Mouse (Mus musculus): ENCODE results near the gene Dnase2a. TPM values are rescaled to one million over a fixed set of nuclear protein-coding genes. Genes with fewer than 3 reads are reported as not detected.

The Dnase2a gene
- total RNA-seq (2021), result 10 to 100 TPM; 10.4 to 11.5 TPM
- long read RNA-seq, experiment 1, partial matches to known transcripts, result 0 of 9 reads
- long read RNA-seq, experiment 1, other reads (novel, unspliced or antisense), result 4 of 9 reads
- long read RNA-seq, experiment 2, partial matches to known transcripts, result 2 of 6 reads
- long read RNA-seq, experiment 2, other reads (novel, unspliced or antisense), result 3 of 6 reads

DNA sequence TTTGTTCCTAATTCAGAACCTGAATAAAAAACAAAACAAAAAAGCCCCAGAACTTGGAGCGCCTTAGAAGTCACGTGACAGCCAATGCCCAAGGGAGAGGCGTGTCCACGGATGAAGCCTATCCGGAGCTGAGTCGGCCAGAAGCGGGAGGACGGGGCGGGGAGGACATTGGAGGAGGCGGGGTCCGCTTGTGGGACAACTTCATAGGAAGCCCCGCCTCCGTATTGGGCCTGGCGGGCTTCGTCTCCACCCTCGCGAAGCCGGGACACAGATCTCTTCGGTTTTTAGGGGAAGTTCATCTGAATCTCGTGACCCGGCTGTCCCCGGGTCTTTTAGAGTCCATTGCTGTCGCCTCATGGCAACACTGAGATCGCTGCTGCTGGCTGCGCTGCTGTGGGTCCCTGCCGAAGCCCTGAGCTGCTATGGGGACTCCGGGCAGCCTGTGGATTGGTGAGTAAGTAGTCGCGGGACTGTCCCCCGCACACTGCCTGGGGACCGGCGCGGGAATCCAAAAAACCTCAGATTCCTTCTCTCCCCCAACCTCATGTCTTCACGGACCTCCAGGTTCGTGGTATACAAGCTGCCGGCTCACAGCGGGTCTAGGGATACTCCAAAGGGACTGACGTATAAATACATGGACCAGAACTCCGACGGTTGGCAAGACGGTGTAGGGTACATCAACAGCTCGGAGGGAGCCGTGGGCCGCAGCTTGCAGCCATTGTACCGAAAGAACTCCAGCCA, at the start of gene Dnase2a:
Gene Dnase2a, plus strand, starts transcription at position 140 of the 741 bp plus-strand sequence.
- peak; percentile 80 to 89 for DNase-seq (ENCODE audit: low spot score in 2 of 2)

DNA sequence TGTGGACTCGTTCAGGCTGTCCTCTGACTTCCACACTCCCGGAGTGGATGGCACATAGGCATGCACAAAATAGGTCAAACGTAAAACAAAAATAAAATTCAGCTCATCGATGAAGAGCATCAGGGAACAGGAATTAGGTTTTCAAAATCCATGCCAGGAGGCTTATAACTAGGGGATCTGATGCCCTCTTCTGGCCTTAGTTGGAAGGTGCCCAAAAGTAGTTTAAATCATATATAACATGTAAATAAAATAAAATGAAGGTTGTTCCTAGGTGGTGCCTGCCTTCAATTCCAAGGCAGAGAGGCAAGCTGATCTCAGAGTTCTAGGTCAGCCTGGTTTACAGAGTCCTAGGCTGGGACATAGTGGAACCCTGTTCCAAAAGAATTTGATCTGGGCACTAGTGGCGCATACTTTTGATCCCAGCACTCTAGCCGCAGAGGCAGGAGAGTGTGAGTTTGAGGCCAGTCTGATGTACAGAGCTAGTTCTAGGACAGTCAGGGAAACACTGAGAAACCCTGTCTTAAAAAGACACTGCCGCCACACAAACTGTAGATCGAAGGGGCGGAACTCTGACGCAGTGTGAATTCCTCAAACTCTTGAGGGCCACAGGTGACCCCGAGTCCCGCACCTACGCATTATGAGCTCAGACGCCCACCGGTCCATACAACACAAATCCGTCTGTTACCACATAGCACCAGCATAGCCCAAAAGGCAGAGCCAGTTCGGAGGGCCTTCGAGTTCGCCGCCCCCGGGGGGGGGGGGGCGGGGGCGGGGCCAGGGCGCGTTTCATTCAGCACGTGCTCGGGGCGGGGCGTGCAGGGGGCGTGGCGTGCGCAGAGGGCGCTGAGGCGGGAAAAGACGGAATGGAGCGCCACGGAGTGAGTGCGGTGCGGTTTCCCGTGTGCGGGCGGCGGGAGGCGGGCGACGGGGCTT, 36.7 kb upstream of the Dnase2a start, which contains the start of gene Syce2:
Gene Syce2, plus strand, starts transcription at position 736 of the 933 bp plus-strand sequence.
- peak; percentile 61 to 69 for DNase-seq (ENCODE audit: low spot score in 2 of 2)

DNA sequence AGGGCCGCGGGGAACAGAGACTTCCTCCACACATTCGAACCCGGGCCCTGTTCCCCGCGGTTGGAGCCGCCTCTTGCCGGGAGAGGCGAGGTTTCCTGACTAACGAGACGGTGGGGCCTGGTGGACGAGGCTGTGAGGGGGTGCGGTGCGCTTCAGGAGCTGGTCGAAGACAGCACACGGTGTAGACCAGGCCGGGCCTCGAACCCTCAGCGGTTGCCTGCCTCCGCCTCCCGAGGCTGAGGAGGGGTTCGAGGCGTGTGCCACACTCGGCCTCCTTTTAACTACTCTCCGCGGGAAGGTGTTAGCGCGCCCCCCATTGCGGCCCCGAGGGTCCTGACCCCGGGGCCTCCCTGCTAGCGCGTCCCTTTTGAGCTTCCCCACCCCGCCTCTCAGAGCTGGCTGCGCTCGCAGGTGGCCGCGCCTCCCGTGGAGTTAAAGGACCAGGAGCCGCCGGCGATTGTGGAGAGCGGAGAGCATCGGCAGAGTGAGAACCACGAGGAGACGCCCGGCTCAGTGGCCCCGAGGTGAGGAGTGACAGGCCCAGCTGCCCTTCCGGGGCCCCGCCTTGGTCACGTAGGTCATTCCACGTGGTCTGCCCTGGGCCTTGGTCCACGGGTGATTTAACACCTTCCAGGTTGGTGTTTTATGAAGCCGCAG, 35.9 kb upstream of the Dnase2a start:
- DNase-seq (ENCODE audit: low spot score in 2 of 2), result no peak

DNA sequence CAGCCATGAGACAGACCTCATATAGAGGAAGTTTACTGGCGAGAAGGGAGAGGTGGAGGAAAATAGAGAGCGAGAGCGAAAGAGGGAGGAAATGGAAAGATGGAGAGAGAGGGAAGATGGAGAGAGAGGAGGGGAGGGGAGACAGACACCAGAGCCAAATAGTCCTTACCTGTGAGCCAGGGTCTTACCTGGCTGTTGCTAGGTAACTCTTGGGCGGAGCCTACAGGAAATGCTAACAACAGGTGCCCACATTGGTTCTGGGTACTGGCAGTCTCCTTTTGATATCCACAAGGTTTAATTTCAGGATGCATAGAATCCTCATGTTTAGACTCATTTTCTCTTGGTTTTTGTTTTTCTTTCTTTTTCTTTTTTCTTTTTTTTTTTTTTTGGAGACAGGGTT, 35.3 kb upstream of the Dnase2a start:
- no peak for DNase-seq (ENCODE audit: low spot score in 2 of 2)

DNA sequence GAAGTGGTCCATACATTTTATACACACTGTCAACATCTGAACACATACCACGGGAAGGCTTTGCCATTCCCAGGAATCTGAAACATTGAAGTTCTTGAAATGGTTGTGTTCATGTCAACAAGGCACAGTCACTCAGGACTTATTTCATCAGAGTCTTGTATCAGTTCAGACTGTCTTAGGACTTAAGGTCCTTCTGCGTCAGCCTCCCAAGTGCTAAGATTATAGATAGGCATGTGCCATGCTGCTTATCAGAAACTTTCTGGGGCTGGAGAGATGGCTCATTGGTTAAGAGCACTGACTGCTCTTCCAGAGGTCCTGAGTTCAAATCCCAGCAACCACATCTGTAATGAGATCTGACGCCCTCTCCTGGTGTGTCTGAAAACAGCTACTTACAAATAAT, 34.0 kb upstream of the Dnase2a start:
- no peak for DNase-seq (ENCODE audit: low spot score in 2 of 2)

DNA sequence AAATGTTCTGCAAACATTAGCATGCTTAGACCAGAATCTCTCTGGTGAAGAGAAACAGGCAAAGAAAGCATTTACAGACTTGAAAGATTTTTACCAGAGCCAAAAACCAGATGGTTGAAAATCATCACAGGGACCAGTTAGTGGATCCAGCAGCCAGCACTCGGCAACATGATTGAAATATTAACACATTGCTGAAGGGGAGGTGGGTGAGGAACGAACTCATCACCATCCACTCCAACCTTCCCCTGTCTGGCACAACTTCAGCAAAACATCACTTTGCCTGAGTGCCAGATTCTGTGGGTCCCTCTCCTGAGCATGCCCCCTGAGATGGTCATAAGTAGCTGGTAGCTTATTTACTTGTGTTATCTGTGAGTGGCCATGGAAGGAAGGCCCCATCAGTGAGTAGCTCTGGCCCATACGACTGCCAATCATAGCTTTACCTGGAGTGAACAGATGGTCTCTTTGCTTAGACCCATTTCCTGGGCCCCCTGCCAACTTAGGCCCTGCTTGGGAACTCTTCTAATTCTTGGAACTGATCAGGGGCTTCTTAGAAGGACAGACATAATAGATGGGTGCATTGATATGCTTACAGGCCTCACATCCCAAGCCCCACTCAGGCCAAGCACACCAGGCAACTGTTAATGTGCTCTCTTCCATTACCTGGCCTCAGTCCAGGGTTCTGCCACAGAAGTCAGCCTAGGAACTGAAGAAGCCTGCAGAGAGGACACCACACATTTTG, 30.9 kb upstream of the Dnase2a start:
- no peak for DNase-seq (ENCODE audit: low spot score in 2 of 2)

DNA sequence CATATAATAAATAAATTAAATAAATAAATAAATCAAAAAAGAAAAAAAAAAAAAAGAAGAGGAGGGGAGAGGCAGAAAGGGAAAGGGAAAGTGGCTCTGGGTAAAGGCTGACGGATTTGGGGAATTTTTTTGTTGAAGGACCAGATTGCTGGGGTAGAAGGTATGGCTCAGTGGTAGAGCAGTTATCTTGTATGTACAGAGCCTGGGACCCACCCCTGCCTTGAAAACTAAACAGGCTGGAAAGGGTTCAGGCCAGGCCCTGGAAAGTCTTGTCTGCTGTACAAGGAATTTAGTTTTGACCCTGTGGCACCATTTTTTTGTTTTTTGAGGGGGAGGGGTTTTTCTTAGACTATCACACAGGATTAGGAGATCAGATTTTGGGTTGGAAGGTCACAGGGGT, 29.4 kb upstream of the Dnase2a start:
- DNase-seq (ENCODE audit: low spot score in 2 of 2), result no peak

DNA sequence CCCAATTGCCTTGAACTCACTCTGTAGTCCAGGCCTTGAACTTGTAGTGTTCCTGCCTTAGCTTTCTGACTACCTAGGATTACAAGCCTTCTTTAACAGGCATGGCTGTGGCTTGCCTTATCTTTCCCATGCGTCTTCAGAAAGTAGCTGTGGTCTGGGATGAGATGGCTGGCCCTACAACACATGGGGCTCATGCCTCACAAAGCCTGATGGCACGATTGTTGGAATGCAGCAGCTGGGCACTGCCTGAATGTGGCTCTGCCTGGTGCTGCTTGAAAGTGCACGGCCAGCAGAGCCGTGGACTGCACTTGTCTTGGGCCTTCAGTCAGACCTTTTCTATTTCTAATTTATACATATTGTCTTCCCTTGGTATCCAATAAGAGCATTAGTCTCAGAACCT, 23.6 kb upstream of the Dnase2a start:
- no peak for DNase-seq (ENCODE audit: low spot score in 2 of 2)

DNA sequence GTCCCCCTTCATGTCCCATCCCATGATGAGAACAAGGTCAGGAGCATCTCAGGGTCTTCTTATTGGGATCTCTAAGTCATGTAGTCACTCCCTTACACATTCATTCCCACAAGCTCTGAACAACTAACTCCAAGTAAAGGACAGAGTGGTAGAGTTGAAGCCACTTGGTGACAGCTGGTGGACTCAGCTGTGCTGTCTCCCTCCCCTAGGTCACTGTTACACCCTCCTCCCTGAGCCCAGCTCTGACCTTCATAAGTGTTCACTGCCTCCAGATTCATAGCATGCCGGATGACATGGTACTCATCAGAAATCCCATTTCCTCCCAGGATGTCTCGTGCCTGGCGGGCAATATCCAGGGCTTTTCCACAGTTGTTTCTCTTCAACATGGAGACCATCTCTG, 20.1 kb upstream of the Dnase2a start:
- no peak for DNase-seq (ENCODE audit: low spot score in 2 of 2)

DNA sequence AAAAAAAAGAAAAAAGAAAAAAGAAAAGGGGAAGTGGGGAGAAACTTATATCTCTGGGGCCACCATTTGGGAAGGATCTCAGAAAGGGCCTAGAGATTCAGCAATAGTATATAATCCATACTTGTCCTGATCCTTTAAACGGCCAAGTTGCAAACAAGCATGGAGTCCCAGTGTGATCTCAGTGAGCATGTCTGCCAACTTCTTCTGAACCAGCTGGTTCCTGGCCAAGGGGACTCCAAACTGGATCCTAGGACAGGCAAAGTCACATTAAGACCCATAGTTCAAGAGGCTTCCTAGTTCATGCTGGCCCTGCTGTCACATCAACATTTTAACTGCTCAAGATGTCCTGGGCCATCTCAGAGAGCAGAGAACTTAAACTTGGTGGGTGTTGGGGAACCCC, 19.2 kb upstream of the Dnase2a start:
- DNase-seq (ENCODE audit: low spot score in 2 of 2), result no peak

DNA sequence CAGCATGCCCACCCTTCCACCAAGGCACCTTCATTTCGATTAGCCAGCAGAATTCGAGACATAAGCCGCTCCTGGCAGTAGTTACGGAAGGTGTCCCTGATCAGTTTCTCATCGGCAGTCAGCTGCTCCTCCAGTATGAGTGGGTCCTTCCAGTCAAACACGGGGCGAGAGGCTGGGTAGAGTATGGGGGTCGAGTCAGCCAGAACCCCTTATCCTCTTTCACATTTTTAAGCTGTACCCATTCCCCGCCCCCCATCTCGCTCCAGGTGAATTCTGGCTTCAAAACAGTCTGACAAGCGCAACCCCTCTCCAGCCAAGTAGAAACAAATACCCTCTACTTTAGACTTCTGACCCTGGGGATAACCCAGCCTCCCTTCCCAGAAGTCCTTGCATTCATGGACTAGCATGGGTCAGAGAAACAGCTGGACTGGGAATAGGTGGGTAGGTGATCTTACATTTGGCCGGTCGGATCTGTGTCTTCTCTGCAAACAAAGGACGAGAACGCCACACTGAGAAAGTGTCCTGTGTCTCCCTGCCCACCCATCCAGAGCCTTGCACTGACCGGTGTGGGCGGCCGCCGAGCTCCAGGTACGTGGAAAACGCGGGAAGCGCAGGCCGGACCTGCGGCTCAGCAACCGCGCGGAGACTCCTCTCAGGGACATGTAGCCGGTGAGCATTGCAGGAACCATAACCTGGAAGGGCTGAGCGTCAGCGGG, 15.2 kb upstream of the Dnase2a start:
- DNase-seq (ENCODE audit: low spot score in 2 of 2), result no peak

DNA sequence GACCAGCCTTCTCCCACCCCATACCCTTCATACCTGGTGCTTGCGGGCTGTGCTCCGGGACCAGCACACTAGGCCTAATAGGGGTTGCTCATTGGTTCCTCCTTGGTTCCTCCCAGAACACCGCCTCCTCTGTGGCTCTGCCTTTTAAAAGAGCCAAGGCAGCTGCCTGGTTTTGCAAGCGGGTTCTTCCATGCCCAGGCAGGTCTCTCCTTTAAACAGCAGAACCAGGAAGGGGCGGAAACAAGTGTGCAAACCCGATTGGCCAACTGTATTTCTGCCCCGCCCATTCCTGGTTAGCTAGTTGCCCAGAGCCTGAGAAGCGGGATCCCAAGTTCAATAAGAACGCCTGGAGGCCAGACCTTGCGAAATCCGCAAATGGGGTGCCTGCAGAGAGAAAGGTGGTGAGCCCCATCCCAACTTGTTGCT, 14.6 kb upstream of the Dnase2a start, which contains the start of gene Gcdh:
Gene Gcdh, minus strand, starts transcription at position 213 of the 426 bp plus-strand sequence.
- peak in 1 of 2 experiments; percentile 80 for DNase-seq (ENCODE audit: low spot score in 2 of 2)

DNA sequence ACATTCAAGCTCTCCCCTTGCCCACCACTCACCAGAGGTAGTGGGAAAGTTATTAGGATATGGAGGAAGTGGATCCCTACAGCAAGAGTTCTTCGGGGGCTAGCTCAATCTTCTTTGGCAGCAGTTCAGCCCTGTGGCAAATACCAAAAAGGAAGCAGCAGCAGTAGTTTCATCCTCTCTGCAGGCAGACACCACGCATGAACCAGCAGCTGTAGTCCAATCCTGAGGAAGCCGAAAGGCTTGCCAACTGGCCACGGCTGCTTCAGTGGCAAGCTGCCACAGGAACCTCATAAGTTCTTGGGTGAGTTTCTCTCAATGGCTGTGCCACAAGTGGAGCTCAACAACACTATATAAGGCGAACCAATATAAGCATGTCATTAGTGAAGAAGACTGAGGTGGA, 12.4 kb upstream of the Dnase2a start:
- DNase-seq (ENCODE audit: low spot score in 2 of 2), result no peak

DNA sequence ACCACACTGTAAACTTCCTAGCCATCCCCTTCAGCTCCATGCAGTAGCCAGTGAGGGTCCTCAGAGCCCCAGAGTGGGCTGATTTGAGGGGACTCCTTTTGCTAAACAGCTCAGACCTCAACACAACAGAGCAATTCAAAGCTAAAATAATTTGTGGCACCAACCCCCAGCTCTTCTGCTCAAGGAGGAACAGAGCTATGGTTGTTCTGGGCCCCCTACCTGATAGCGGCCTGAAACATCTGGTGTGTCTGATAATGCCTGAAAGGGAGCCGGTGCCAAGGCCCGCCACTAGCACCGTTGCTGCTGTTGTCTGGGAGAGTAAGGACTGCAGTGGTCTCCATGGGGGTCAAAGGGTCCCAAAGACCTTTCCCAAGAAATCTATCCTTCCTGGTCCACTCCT, 7.3 kb upstream of the Dnase2a start:
- no peak for DNase-seq (ENCODE audit: low spot score in 2 of 2)

DNA sequence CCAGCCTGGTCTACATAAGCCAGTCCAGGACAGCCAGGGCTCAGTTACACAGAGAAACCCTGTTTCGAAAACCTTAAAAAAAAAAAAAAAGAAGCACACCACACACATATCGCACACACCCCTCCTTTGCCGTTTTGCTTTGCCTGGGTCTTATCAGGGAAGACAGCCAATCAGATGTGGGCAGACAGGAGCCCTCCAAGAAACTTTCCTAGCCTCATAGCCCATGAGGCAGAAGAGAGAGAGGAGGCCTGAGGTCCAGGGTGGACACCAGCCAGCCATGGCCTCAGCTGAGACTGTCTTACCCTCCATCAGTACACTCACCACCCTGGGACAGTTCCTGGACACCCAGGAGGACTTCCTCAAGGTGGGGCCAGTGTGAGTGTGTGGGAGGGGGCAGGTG, 6.6 kb upstream of the Dnase2a start, which contains the start of gene Klf1:
Gene Klf1, plus strand, starts transcription at position 177 of the 400 bp plus-strand sequence.
- DNase-seq (ENCODE audit: low spot score in 2 of 2), result no peak

DNA sequence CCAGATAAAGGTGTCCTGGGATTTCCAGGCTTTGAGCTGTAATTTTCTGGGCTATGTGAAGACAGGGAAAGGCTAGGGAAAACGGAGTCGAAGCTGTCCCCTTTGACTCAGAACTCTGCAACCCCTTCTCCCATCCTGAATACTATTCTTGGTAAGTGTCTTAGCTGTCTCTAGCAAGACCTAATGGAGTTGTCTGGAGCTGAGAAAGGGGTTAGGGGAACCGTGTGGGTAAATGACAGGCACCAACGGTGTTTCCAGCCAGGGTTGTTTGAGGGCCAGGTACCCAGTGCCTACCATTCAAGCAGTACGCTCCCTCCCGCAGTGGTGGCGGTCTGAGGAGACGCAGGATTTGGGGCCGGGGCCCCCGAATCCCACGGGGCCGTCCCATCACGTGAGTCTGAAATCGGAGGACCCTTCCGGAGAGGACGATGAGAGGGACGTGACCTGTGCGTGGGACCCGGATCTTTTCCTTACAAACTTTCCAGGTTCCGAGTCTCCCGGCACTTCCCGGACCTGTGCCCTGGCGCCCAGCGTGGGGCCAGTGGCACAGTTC, 5.9 kb upstream of the Dnase2a start:
- no peak for DNase-seq (ENCODE audit: low spot score in 2 of 2)

DNA sequence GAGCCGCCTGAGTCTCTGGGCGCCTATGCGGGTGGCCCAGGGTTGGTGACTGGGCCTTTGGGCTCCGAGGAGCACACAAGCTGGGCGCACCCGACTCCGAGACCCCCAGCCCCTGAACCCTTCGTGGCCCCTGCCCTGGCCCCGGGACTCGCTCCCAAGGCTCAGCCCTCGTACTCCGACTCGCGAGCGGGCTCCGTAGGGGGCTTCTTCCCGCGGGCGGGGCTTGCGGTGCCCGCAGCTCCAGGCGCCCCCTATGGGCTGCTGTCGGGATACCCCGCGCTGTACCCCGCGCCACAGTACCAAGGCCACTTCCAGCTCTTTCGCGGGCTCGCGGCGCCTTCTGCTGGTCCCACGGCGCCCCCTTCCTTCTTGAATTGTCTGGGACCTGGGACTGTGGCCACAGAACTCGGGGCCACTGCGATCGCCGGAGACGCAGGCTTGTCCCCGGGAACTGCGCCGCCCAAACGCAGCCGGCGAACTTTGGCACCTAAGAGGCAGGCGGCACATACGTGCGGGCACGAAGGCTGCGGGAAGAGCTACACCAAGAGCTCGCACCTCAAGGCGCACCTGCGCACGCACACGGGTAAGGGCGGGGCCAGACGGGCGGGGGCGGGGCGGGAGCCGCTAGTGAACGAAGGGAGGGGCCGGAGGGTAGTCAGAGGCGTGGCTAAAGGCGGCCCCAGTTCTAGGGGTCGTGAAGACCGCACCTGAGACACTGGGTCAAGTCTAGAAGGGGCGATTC, 5.3 kb upstream of the Dnase2a start:
- peak; percentile 74 to 85 for DNase-seq (ENCODE audit: low spot score in 2 of 2)

DNA sequence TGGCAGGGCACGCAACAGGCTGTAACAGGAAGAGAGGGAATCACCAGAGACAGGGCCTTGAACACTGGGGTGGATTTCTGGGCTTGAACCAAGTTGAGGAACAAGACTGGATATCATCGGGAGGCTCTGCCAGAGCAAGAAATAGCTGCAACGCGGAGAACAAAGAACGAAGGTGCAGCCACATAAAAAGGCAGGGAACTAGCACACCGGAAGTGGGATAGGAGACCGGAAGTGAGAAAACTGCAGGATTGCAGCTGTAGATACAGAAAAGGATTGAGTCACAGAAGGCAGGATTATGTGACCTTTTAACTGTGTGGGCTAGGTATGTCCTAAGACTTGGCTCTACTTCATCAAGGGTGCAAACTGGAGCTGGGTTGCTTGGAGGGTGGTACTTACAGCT, 4.0 kb upstream of the Dnase2a start:
- DNase-seq (ENCODE audit: low spot score in 2 of 2), result no peak

DNA sequence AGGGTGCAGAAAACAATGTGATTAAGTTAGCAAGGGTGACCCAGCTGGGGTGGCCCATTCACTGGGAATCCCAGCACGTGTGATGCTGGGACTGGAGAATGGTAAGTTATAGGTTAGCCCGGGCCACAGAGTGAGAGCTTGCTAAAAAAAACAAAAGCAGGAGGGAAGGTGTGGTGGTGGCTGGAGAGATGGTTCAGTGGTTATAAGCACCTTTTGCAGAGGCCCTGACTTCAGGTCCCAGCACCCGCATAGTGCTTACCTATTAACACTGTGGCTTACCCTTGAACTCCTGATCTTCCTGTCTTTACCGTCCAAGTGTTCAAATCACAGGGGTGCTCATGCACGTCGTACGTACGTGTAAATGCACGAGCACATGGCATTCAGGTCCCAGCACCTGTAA, 1.3 kb upstream of the Dnase2a start:
- no peak for DNase-seq (ENCODE audit: low spot score in 2 of 2)
